Mouse (Mus musculus): ENCODE measurements around the gene Cog2.

Gene Cog2

DNA sequence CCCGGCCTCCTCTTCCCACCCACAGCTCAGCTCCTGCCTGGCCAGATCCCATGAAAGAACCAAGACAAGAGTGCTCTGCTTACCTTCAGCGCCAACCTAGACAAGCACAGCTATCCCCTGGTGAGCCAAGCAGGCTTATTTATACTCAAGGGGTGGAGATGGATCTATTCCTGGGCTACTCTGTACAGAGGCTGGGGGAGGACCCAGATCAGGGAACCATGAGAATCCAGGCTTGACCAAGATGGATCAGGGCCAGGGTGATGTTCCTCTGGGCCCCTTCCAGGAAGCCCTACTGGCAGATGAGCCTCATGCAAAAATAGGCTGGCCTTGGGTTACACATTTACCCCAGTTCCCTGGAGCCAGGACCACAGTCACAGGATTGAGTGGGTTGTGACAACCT lies 49.0 kb downstream of the Cog2 start, which contains the start of gene Agt:
Gene Agt (minus strand): TSS at position 114 of the 400 bp plus-strand sequence.
- DNase-seq (ENCODE audit: low spot score in 2 of 2) = no peak

DNA sequence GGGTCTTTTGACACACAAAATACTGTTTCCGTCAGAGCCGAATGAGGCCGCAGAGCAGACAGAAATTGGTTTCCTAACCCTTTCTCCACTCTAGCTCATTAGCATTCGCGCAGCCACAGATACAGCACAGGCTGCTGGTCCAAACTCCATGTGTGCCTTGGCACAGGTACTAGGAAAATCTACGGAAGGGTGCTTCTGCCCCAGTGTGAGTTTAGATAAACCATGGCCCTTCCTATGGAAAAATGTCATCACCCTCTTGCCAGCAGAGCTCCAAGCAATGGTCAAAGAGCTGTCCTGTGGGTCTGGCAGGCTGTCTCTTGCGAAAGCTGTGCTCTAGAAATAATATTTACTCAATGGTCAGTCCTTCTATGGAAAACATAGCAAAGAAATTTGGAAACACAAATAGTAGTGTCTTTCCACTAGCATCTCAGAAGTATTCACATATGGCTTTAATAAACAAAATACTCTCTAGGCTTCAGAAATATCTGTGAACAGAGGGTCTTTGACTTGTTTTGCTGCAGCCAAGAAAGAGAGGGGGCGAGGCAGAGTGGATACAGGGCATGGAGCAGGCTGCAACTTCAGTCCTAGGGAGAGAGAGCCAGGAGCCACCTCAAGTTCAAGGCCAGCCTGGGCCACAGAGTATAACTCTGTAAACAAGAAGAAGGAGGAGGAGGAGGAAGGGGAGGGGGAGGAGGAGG lies 51.3 kb downstream of the Cog2 start:
- DNase-seq (ENCODE audit: low spot score in 2 of 2) = no peak

- DNase-seq (ENCODE audit: low spot score in 2 of 2) = no peak
Observed at GRCm38 (mm10) chr8:124572430-124572775, 51.8 kb downstream of the Cog2 start.

DNA sequence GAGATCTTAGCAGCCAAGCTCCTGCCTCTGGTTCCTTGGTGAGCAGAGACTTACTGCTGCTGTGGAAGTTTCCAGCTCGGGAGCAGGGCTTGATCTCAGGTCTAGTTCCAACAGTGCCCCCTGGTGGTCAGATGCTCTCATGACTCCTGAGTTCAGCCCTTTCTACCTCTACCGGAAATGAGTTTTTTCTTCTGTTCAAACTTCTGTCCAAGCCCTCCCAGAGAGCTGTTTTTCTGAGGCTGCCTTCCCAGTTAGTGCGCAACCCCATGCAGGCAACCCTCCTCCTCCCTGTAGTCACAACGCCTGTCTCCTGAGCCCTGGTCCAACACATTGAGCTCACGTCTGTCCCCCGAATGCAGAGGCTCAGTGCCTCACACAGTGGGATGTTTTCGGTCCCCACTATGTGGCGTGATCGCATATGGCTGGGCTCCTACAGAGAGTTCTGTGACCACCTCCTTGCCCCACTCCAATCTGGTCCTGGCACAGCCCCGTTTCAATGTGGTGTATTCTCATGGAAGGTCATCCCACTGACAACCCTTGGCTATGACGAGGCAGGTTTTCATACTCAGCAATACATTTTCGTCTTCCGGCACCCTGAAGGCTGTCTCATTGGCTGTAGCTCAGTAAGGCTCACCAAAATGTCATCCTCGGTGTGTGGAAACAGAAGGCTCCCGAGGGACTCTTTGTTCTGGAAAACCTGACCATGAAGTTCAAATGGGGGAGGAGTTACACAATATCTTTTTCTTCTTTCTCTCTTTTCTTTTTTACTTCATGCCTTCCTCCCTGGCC lies 53.2 kb downstream of the Cog2 start:
- DNase-seq (ENCODE audit: low spot score in 2 of 2) = peak; percentile 62 to 73

- no peak for DNase-seq (ENCODE audit: low spot score in 2 of 2)
Observed at GRCm38 (mm10) chr8:124575811-124576210, 55.2 kb downstream of the Cog2 start, which contains the start of gene Capn9. Gene Capn9 (plus strand): TSS chr8:124576111.

DNA sequence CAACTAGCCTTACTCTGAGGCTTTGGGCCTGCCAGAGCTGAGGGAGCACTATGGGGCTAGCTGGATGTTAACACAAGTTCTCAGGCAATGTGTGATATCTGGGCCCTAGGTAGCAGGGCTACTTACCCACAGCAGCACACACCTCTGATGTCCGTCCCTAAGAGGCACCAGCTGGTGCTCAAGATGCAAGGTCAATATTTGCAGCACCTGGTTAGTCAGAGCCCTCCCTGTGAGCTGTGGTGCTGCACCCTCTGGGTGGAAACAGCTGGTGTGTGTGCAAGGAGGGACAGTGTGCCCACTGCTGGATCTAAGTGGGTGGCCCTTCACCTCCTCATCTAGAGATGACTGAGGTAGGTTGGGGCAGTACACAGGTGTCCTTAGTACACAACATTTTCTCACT lies 56.2 kb downstream of the Cog2 start:
- DNase-seq (ENCODE audit: low spot score in 2 of 2) = no peak

DNA sequence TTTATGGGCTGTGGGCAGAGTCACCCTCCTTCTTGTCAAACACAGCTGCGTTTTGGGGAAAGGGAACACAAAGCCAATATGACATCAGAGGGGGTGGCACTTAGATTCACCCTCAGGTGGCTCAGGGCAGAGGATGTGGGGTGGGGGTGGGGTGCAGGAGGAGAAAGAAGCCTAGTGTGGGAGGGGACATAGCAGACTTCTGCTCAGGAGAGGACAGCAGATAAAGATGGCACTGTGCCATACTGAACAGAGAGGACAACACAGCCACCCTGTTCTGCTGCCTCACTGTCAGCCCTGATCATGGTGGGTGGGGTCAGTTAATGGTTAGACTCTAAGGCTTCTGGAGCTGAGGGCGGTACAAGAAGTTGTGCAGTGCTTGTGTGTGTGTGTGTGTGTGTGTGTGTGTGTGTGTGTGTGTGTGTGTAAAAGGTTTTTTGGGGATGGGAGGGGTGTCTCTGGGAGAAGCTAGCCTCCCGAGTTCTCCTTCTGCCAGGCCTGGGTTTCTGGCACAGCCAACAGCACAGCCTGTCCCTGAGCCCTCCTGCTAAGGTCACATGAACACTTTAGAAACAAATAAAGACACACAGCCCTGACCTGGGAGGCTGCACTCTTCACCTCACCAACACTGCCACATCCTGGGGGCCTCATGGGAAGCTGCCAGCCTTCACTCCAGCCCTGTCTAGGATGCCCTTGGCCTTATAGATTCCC lies 65.3 kb downstream of the Cog2 start:
- DNase-seq (ENCODE audit: low spot score in 2 of 2) = no peak

GRCm38 (mm10) chr8:124586556-124586955 lies 66.0 kb downstream of the Cog2 start:
- DNase-seq (ENCODE audit: low spot score in 2 of 2) = no peak

DNA sequence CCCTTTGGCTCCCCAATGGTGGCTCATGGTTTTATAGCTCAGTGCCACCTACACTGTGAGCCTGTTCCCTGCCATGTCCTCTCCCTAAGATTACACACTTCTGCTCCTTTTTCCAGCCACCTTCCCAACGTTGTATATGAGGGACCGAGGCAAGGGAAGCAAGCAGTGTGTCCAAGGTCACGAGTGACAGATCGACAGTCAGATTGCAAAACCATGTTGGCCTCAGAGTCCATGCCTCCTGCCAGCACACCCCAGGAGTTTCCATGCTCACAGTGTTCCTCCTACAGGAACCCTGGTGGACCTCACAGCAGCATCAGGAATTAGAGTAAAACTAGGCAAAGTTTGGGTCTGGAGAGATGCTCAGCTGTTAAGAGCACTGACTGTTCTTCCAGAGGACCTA lies 68.8 kb downstream of the Cog2 start:
- no peak for DNase-seq (ENCODE audit: low spot score in 2 of 2)
